Mouse (Mus musculus): Measurements from ENCODE around the gene Gyg. TPM values are rescaled to one million over a fixed set of nuclear protein-coding genes. Genes with fewer than 3 reads are reported as not detected.

Gene Gyg
- polyA plus RNA-seq, 1 experiment from 2014 or later: 92.2 TPM

GRCm38 (mm10) chr3:20147647-20148046 lies 7.5 kb downstream of the Gyg start:
- H3K27ac ChIP-seq (ENCODE audit: low read depth, low read length): no peak overlapping the region
- WGBS: 89% methylated on average over 5 of the region's 5 CpGs
- no peak overlapping the region for H3K9ac ChIP-seq (ENCODE audit: low read depth, low read length)
- H3K36me3 ChIP-seq (ENCODE audit: control insufficient read depth, insufficient read depth, low read length): peaks cover 7% of the 10 kb centered on the region; the same call in 1 of the 2 replicates
- H3K9me3 ChIP-seq (ENCODE audit: control insufficient read depth, low read length): no peaks in the 10 kb centered on the region
- no peak overlapping the region for H3K4me3 ChIP-seq (ENCODE audit: low read length)
- no peak for ATAC-seq
- no peak overlapping the region for H3K4me2 ChIP-seq (ENCODE audit: low read length)
- H3K4me1 ChIP-seq (ENCODE audit: control insufficient read depth, insufficient read depth, low read depth, low read length): no peaks in the 10 kb centered on the region
- H3K27me3 ChIP-seq (replicated peaks; ENCODE audit: control insufficient read depth, insufficient read depth, low read length): no peaks in the 10 kb centered on the region

GRCm38 (mm10) chr3:20146884-20147395 lies 8.2 kb downstream of the Gyg start:
- no peaks in the 10 kb centered on the region for H3K4me1 ChIP-seq (ENCODE audit: control insufficient read depth, insufficient read depth, low read depth, low read length)
- H3K27me3 ChIP-seq (replicated peaks; ENCODE audit: control insufficient read depth, insufficient read depth, low read length): no peaks in the 10 kb centered on the region
- H3K9ac ChIP-seq (ENCODE audit: low read depth, low read length): no peak overlapping the region
- H3K4me2 ChIP-seq (ENCODE audit: low read length): no peak overlapping the region
- H3K27ac ChIP-seq (ENCODE audit: low read depth, low read length): no peak overlapping the region
- ATAC-seq: peak; percentile 87
- no peaks in the 10 kb centered on the region for H3K9me3 ChIP-seq (ENCODE audit: control insufficient read depth, low read length)
- H3K4me3 ChIP-seq (ENCODE audit: low read length): no peak overlapping the region
- WGBS: 60% methylated on average over 7 of the region's 7 CpGs
- peaks cover 7% of the 10 kb centered on the region; the same call in 1 of the 2 replicates for H3K36me3 ChIP-seq (ENCODE audit: control insufficient read depth, insufficient read depth, low read length)

- Histone ChIP-seq H3K27me3 (replicated peaks; ENCODE audit: control insufficient read depth, insufficient read depth, low read length) (no peaks in the 10 kb centered on the region), H3K36me3 (ENCODE audit: control insufficient read depth, insufficient read depth, low read length) (peaks cover 7% of the 10 kb centered on the region; the same call in 1 of the 2 replicates), H3K9ac (ENCODE audit: low read depth, low read length) (no peak overlapping the region), H3K27ac (ENCODE audit: low read depth, low read length) (no peak overlapping the region), H3K4me3 (ENCODE audit: low read length) (no peak overlapping the region), H3K4me2 (ENCODE audit: low read length) (no peak overlapping the region), H3K4me1 (ENCODE audit: control insufficient read depth, insufficient read depth, low read depth, low read length) (no peaks in the 10 kb centered on the region), H3K9me3 (ENCODE audit: control insufficient read depth, low read length) (no peaks in the 10 kb centered on the region)
- ATAC-seq: no peak
- WGBS: 88% methylated on average over 1 of the region's 1 CpGs
Observed at GRCm38 (mm10) chr3:20145696-20146113, 9.4 kb downstream of the Gyg start.

- no peaks in the 10 kb centered on the region for H3K4me1 ChIP-seq (ENCODE audit: control insufficient read depth, insufficient read depth, low read depth, low read length)
- H3K9me3 ChIP-seq (ENCODE audit: control insufficient read depth, low read length): no peaks in the 10 kb centered on the region
- H3K4me3 ChIP-seq (ENCODE audit: low read length): no peak overlapping the region
- no peaks in the 10 kb centered on the region for H3K27me3 ChIP-seq (replicated peaks; ENCODE audit: control insufficient read depth, insufficient read depth, low read length)
- H3K9ac ChIP-seq (ENCODE audit: low read depth, low read length): no peak overlapping the region
- peak; percentile 48; the same call in 1 of the 2 replicates for ATAC-seq
- no peak overlapping the region for H3K4me2 ChIP-seq (ENCODE audit: low read length)
- WGBS: 47% methylated on average over 2 of the region's 2 CpGs
- H3K36me3 ChIP-seq (ENCODE audit: control insufficient read depth, insufficient read depth, low read length): peaks cover 2% of the 10 kb centered on the region; the same call in 1 of the 2 replicates
- H3K27ac ChIP-seq (ENCODE audit: low read depth, low read length): no peak overlapping the region
Observed at GRCm38 (mm10) chr3:20144401-20144800, 10.7 kb downstream of the Gyg start.

GRCm38 (mm10) chr3:20143726-20144125 lies 11.4 kb downstream of the Gyg start:
- Histone ChIP-seq H3K27ac (ENCODE audit: low read depth, low read length) (no peak overlapping the region), H3K27me3 (replicated peaks; ENCODE audit: control insufficient read depth, insufficient read depth, low read length) (no peaks in the 10 kb centered on the region), H3K9me3 (ENCODE audit: control insufficient read depth, low read length) (no peaks in the 10 kb centered on the region), H3K4me2 (ENCODE audit: low read length) (no peak overlapping the region), H3K36me3 (ENCODE audit: control insufficient read depth, insufficient read depth, low read length) (no peaks in the 10 kb centered on the region), H3K4me3 (ENCODE audit: low read length) (no peak overlapping the region), H3K9ac (ENCODE audit: low read depth, low read length) (no peak overlapping the region), H3K4me1 (ENCODE audit: control insufficient read depth, insufficient read depth, low read depth, low read length) (no peaks in the 10 kb centered on the region)
- WGBS: 94% methylated on average over 3 of the region's 3 CpGs
- no peak for ATAC-seq

GRCm38 (mm10) chr3:20142576-20142975 lies 12.5 kb downstream of the Gyg start:
- Histone ChIP-seq H3K4me1 (ENCODE audit: control insufficient read depth, insufficient read depth, low read depth, low read length) (no peaks in the 10 kb centered on the region), H3K27me3 (replicated peaks; ENCODE audit: control insufficient read depth, insufficient read depth, low read length) (no peaks in the 10 kb centered on the region), H3K36me3 (ENCODE audit: control insufficient read depth, insufficient read depth, low read length) (no peaks in the 10 kb centered on the region), H3K27ac (ENCODE audit: low read depth, low read length) (no peak overlapping the region), H3K4me3 (ENCODE audit: low read length) (no peak overlapping the region), H3K4me2 (ENCODE audit: low read length) (no peak overlapping the region), H3K9ac (ENCODE audit: low read depth, low read length) (no peak overlapping the region), H3K9me3 (ENCODE audit: control insufficient read depth, low read length) (no peaks in the 10 kb centered on the region)
- ATAC-seq: no peak
- 80% methylated on average over 3 of the region's 3 CpGs for WGBS

GRCm38 (mm10) chr3:20142101-20142500 lies 13.0 kb downstream of the Gyg start:
- 90% methylated on average over 2 of the region's 2 CpGs for WGBS
- no peak for ATAC-seq

GRCm38 (mm10) chr3:20141679-20142078 lies 13.4 kb downstream of the Gyg start:
- no peaks in the 10 kb centered on the region for H3K4me1 ChIP-seq (ENCODE audit: control insufficient read depth, insufficient read depth, low read depth, low read length)
- H3K9me3 ChIP-seq (ENCODE audit: control insufficient read depth, low read length): no peaks in the 10 kb centered on the region
- no peak overlapping the region for H3K9ac ChIP-seq (ENCODE audit: low read depth, low read length)
- H3K36me3 ChIP-seq (ENCODE audit: control insufficient read depth, insufficient read depth, low read length): no peaks in the 10 kb centered on the region
- 43% methylated on average over 1 of the region's 1 CpGs for WGBS
- ATAC-seq: no peak
- no peaks in the 10 kb centered on the region for H3K27me3 ChIP-seq (replicated peaks; ENCODE audit: control insufficient read depth, insufficient read depth, low read length)
- H3K4me3 ChIP-seq (ENCODE audit: low read length): no peak overlapping the region
- no peak overlapping the region for H3K4me2 ChIP-seq (ENCODE audit: low read length)
- no peak overlapping the region for H3K27ac ChIP-seq (ENCODE audit: low read depth, low read length)

More at GRCm38 (mm10) chr3:20142101-20142500, 13.0 kb downstream of the Gyg start:
- no peak overlapping the region for H3K27ac ChIP-seq (ENCODE audit: low read depth, low read length)
- H3K9me3 ChIP-seq (ENCODE audit: control insufficient read depth, low read length): no peaks in the 10 kb centered on the region
- H3K9ac ChIP-seq (ENCODE audit: low read depth, low read length): no peak overlapping the region
- H3K4me1 ChIP-seq (ENCODE audit: control insufficient read depth, insufficient read depth, low read depth, low read length): no peaks in the 10 kb centered on the region
- no peaks in the 10 kb centered on the region for H3K36me3 ChIP-seq (ENCODE audit: control insufficient read depth, insufficient read depth, low read length)
- H3K27me3 ChIP-seq (replicated peaks; ENCODE audit: control insufficient read depth, insufficient read depth, low read length): no peaks in the 10 kb centered on the region
- H3K4me3 ChIP-seq (ENCODE audit: low read length): no peak overlapping the region
- no peak overlapping the region for H3K4me2 ChIP-seq (ENCODE audit: low read length)

- Histone ChIP-seq H3K4me1 (ENCODE audit: control insufficient read depth, insufficient read depth, low read depth, low read length) (no peaks in the 10 kb centered on the region), H3K27ac (ENCODE audit: low read depth, low read length) (no peak overlapping the region), H3K9me3 (ENCODE audit: control insufficient read depth, low read length) (no peaks in the 10 kb centered on the region), H3K36me3 (ENCODE audit: control insufficient read depth, insufficient read depth, low read length) (no peaks in the 10 kb centered on the region), H3K4me2 (ENCODE audit: low read length) (no peak overlapping the region), H3K27me3 (replicated peaks; ENCODE audit: control insufficient read depth, insufficient read depth, low read length) (no peaks in the 10 kb centered on the region), H3K4me3 (ENCODE audit: low read length) (no peak overlapping the region), H3K9ac (ENCODE audit: low read depth, low read length) (no peak overlapping the region)
- ATAC-seq: no peak
Observed at GRCm38 (mm10) chr3:20141240-20141639, 13.9 kb downstream of the Gyg start.

Measured in hindbrain, embryonic 16.5 days (tissue).